Mouse (Mus musculus) kidney, postnatal 10 days (tissue): Measurements from ENCODE around the gene Zic4.

ENCODE experiments used
- DNase-seq: peaks from one replicate; pipeline ENCODE4 v3.0.0; 2021; ENCODE audit warnings: mixed read lengths

The Zic4 gene

GRCm38 (mm10) chr9:91404905-91405752 lies 42.9 kb downstream of the Zic4 start:
- DNase-seq = no peak

GRCm38 (mm10) chr9:91405753-91406178 lies 43.6 kb downstream of the Zic4 start:
- no peak for DNase-seq

- no peak for DNase-seq
Observed at GRCm38 (mm10) chr9:91406258-91406763, 44.1 kb downstream of the Zic4 start.

- no peak for DNase-seq
Observed at GRCm38 (mm10) chr9:91409771-91410170, 47.6 kb downstream of the Zic4 start.

GRCm38 (mm10) chr9:91414007-91414661 lies 51.9 kb downstream of the Zic4 start:
- no peak for DNase-seq

GRCm38 (mm10) chr9:91420441-91420840 lies 58.2 kb downstream of the Zic4 start:
- DNase-seq = no peak
